Mouse (Mus musculus): ENCODE results near the gene Secisbp2.

GRCm38 (mm10) chr13:51731474-51731873 lies 80.0 kb downstream of the Secisbp2 start:
- TF ChIP-seq EP300 (IDR thresholded peaks at IDR 0.05): no peak
- no peak for TF ChIP-seq CTCF (IDR thresholded peaks at IDR 0.05)
